Mouse (Mus musculus): ENCODE results near the gene B3galnt1. TPM values are rescaled to one million over a fixed set of nuclear protein-coding genes. Genes with fewer than 3 reads are reported as not detected.

B3galnt1 gene
- total RNA-seq, 2 experiments from 2014 or later = 53.3 to 55.7 TPM

Other genes with a start within 250 kb of the B3galnt1 start
- 10 to 100 TPM; 53.7 to 57.0 TPM for gene Nmd3, start 123.0 kb upstream of the B3galnt1 start, total RNA-seq (2021)